Mouse (Mus musculus) ES-E14 (cell line): ENCODE results near the gene Chp2. TPM values are rescaled to one million over a fixed set of nuclear protein-coding genes. Genes with fewer than 3 reads are reported as not detected.
A peak's percentile ranks its signal among the peaks of the same experiment; 100 is the strongest.

Source experiments
- DNase-seq: peaks from one replicate; pipeline ENCODE4 v3.0.0-alpha.2; 2013; ENCODE audit warnings: low read depth, low spot score
- H3K27ac ChIP-seq: 2 replicates; pipeline ENCODE4 v1.5.1; 2012; ENCODE audit warnings: low read depth, mild to moderate bottlenecking, low read length, moderate library complexity, mixed read lengths; ENCODE audit not compliant: poor library complexity, insufficient read depth, severe bottlenecking
- H3K36me3 ChIP-seq: 2 replicates; pipeline ENCODE4 v1.6.1; 2012; ENCODE audit warnings: mild to moderate bottlenecking, low read length, moderate library complexity, mixed read lengths; ENCODE audit not compliant: control insufficient read depth, poor library complexity, insufficient read depth, severe bottlenecking
- H3K4me1 ChIP-seq, 2 experiments: fragments of 150-350 bp in 1 of 2; sonication (generic) in 1 of 2; 2 replicates each; pipeline ENCODE4 v1.6.1; 2012; ENCODE audit warnings: low read length in 2 of 2, mild to moderate bottlenecking in 1 of 2, mixed read lengths in 1 of 2; ENCODE audit not compliant: control insufficient read depth in 2 of 2, insufficient read depth in 2 of 2, poor library complexity in 1 of 2
- H3K4me3 ChIP-seq, 2 experiments: fragments of 150-350 bp in 1 of 2; sonication (generic) in 1 of 2; 2 replicates each; pipeline ENCODE4 v1.5.1; 2012; ENCODE audit warnings: low read length in 2 of 2, low read depth in 1 of 2, mild to moderate bottlenecking in 1 of 2, mixed read lengths in 1 of 2; ENCODE audit not compliant: insufficient read depth in 1 of 2, poor library complexity in 1 of 2, severe bottlenecking in 1 of 2
- H3K9ac ChIP-seq: 2 replicates; pipeline ENCODE4 v1.6.1; 2012; ENCODE audit warnings: low read depth, mild to moderate bottlenecking, low read length, mixed read lengths; ENCODE audit not compliant: poor library complexity, insufficient read depth, severe bottlenecking
- H3K9me3 ChIP-seq: fragments of 150-350 bp; sonication (generic); 2 replicates; pipeline ENCODE4 v1.6.1; 2012; ENCODE audit warnings: low read depth, mild to moderate bottlenecking, low read length; ENCODE audit not compliant: control insufficient read depth, insufficient read depth
- CHD2 ChIP-seq: IDR thresholded peaks from 2 replicates; pipeline ENCODE4 v1.6.1; 2014; ENCODE audit warnings: mild to moderate bottlenecking, low read depth, low read length, inconsistent platforms
- HCFC1 ChIP-seq: IDR thresholded peaks from 2 replicates; pipeline ENCODE4 v1.6.1; 2012; ENCODE audit warnings: low read length, inconsistent platforms, borderline replicate concordance; ENCODE audit not compliant: insufficient read depth
- MAFK ChIP-seq: IDR thresholded peaks from 2 replicates; pipeline ENCODE4 v1.6.1; 2014; ENCODE audit warnings: mild to moderate bottlenecking, low read depth, low read length, inconsistent platforms; ENCODE audit not compliant: insufficient read depth
- ZC3H11A ChIP-seq: IDR thresholded peaks from 2 replicates; pipeline ENCODE4 v1.6.1; 2012; ENCODE audit warnings: low read depth, mild to moderate bottlenecking, inconsistent platforms, low read length, borderline replicate concordance
- ZNF384 ChIP-seq: IDR thresholded peaks from 2 replicates; pipeline ENCODE4 v1.6.1; 2012; ENCODE audit warnings: low read depth, low read length, inconsistent platforms
- in situ Hi-C, 2 experiments: fragments of 600-800 bp; cut with MboI; formaldehyde crosslinking; loops; one replicate each; pipeline ENCODE4 v1.15.1; 2025; ENCODE audit warnings: low sequenced_read_pairs in 2 of 2, inconsistent platforms in 1 of 2; ENCODE audit not compliant: unreplicated experiment in 2 of 2
- total RNA-seq: library from RNA; depleted of rRNA; stranded (reverse); fragments of 300-350 nt; gene quantifications from 2 replicates; pipeline ENCODE4 v1.2.3, GENCODE M21; 2012

The Chp2 gene
- total RNA-seq, 1 experiment = not detected

DNA sequence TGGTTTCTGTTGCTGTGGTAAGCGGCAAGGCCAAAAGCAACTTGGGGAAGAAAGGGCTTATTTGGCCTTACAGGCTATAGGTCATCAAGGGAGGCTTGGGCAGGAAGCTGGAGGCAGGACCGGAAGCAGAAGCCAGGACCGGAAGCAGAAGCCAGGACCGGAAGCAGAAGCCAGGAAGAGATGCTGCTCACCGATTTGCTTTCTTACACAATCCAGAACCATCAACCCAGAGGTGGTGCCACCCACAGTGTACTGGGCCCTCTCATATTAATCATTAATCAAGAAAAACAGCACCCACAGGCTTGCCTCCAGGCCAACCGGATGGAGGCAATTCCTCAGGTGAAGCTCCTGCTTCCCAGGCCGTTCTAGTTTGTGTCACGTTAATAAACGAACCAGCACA is 22.5 kb upstream of the Chp2 start:
- Histone ChIP-seq H3K27ac (no peak overlapping the region), H3K4me1 (no peaks in the 10 kb centered on the region), H3K4me3 (no peak overlapping the region), H3K9ac (no peak overlapping the region), H3K9me3 (no peaks in the 10 kb centered on the region), H3K36me3 (no peaks in the 10 kb centered on the region)
- in situ Hi-C loops = no loop called here
- DNase-seq = no peak
- TF ChIP-seq CHD2 (no peak), ZC3H11A (no peak), MAFK (no peak), HCFC1 (no peak), ZNF384 (no peak)

DNA sequence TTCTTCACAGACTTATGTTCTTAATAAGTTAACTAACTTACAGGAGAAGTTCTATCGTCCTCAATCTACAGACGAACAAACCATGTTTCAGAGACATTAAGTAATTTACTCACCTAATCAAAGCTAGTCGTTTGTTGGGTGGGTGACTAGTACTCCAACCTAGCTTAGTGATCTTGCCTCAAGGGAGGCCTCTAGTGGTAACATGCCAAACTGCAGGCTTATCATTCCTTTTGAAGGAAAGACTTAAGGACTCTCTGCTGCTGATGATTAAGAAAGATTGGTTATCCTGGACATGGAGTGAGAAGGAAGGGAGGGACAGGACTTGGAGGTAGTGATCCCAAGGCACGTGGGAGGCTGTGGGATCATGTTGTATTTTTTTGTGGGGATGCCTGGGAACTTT is 22.0 kb upstream of the Chp2 start:
- H3K9me3 ChIP-seq = no peaks in the 10 kb centered on the region
- no peaks in the 10 kb centered on the region for H3K36me3 ChIP-seq
- DNase-seq = peak; percentile 68
- H3K27ac ChIP-seq = no peak overlapping the region
- H3K9ac ChIP-seq = no peak overlapping the region
- TF ChIP-seq ZC3H11A (0 out of 2 replicates have a peak, but pooled peaks have one; percentile 9), HCFC1 (no peak), CHD2 (no peak)
- H3K4me1 ChIP-seq = no peaks in the 10 kb centered on the region
- in situ Hi-C loops = no loop called here
- H3K4me3 ChIP-seq = no peak overlapping the region

DNA sequence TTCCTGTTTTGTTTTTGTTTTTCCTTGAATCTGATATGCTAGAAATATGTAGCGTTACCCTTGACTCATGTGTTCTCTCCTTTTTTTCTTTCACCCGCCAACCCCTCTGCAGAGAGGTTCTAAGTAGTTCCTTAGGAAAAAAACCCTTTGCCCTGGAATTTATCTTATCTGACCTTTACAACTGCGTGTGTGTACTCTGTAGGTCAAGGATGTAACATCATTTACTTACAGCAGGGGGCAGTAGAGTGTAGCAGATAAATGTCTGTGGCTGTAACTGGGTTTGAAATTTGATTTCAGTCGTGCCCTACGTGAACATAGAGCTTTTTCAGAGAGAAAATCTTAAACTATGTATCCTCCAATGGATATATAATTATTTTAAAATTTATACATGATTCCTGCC is 20.0 kb upstream of the Chp2 start:
- no peak overlapping the region for H3K27ac ChIP-seq
- H3K9ac ChIP-seq = no peak overlapping the region
- H3K36me3 ChIP-seq = no peaks in the 10 kb centered on the region
- no peak overlapping the region for H3K4me3 ChIP-seq
- H3K9me3 ChIP-seq = no peaks in the 10 kb centered on the region
- DNase-seq = peak; percentile 35
- in situ Hi-C loops = no loop called here
- no peaks in the 10 kb centered on the region for H3K4me1 ChIP-seq
- TF ChIP-seq MAFK = no peak
- no peak for TF ChIP-seq HCFC1
- TF ChIP-seq ZNF384 = 0 out of 2 replicates have a peak, but pooled peaks have one; percentile 28
- TF ChIP-seq CHD2 = no peak
- peak; percentile 48; the same call in 1 of the 2 replicates for TF ChIP-seq ZC3H11A

DNA sequence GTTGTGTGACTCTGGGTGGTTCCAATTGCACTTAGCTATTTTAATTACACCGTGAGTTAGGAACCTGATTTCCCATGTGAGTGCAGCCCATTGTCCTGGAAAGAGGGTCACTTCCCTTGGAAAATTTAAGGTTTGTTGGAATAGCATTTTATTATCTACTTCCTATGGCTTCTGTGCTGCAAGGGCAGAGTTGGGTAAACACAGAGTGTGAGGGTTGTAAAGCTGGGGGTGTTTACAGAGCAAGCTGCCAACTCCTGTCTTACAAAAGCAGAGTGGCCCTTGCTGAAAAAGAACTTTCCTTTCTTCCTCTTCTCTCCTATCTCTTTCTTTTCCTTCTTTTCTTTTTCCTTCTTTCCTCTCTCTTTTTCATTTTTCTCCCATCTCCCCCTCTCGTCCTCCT is 15.4 kb upstream of the Chp2 start:
- Histone ChIP-seq H3K9ac (no peak overlapping the region), H3K4me3 (no peak overlapping the region), H3K4me1 (no peaks in the 10 kb centered on the region), H3K9me3 (no peaks in the 10 kb centered on the region), H3K36me3 (no peaks in the 10 kb centered on the region), H3K27ac (no peak overlapping the region)
- no peak for DNase-seq
- in situ Hi-C loops = no loop called here
- TF ChIP-seq HCFC1 (no peak), ZNF384 (no peak), ZC3H11A (no peak), CHD2 (no peak), MAFK (no peak)

DNA sequence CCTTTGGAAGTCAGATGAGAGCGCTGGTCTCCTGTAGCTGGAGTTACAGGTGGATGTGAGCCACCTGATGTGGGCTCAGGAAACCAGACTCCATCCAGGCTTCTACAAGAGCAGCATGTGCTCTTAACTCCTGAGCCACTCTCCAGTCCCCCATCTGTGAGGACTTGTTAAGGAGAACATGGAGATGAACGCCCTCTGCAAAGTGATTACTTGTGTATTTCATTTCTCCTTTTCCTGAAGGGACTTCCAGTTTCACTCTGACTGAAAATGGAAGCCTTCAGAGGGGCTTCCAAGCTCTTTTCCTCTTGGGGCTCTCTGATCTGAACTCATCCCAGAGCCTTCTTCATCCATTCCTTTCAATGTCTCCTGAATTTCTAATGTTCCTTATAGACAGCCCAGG is 13.2 kb upstream of the Chp2 start:
- H3K4me3 ChIP-seq = no peak overlapping the region
- H3K27ac ChIP-seq = no peak overlapping the region
- H3K36me3 ChIP-seq = no peaks in the 10 kb centered on the region
- in situ Hi-C loops = no loop called here
- H3K4me1 ChIP-seq = no peaks in the 10 kb centered on the region
- TF ChIP-seq MAFK (no peak), CHD2 (no peak), ZC3H11A (no peak), HCFC1 (no peak), ZNF384 (no peak)
- H3K9me3 ChIP-seq = no peaks in the 10 kb centered on the region
- no peak for DNase-seq
- H3K9ac ChIP-seq = no peak overlapping the region
